Mouse (Mus musculus) liver, adult 2 months (tissue): ENCODE data around the gene Zyx. TPM values are rescaled to one million over a fixed set of nuclear protein-coding genes. Genes with fewer than 3 reads are reported as not detected.

Experiments
- DNase-seq: peaks from one replicate; pipeline ENCODE4 v3.0.0-alpha.2; 2011; ENCODE audit warnings: low read depth, low spot score; ENCODE audit errors: extremely low read depth
- H3K27ac ChIP-seq: fragments of 200-500 bp; replicated peaks from 2 replicates; pipeline ENCODE4 v1.5.1; 2012; ENCODE audit warnings: low read depth, mild to moderate bottlenecking, control low read depth, inconsistent platforms, low read length; ENCODE audit not compliant: insufficient read depth
- H3K27me3 ChIP-seq: fragments of 200-500 bp; 2 replicates; pipeline ENCODE4 v1.6.1; 2012; ENCODE audit warnings: mild to moderate bottlenecking, moderate library complexity, low read length, inconsistent platforms; ENCODE audit not compliant: control insufficient read depth, insufficient read depth
- H3K36me3 ChIP-seq: fragments of 200-500 bp; 2 replicates; pipeline ENCODE4 v1.6.1; 2012; ENCODE audit warnings: low read length, inconsistent platforms; ENCODE audit not compliant: control insufficient read depth, insufficient read depth
- H3K4me1 ChIP-seq: fragments of 200-500 bp; 2 replicates; pipeline ENCODE4 v1.6.1; 2011; ENCODE audit warnings: low read length; ENCODE audit not compliant: control insufficient read depth, insufficient read depth
- H3K4me3 ChIP-seq: fragments of 200-500 bp; 2 replicates; pipeline ENCODE4 v1.5.1; 2011; ENCODE audit warnings: low read depth, mild to moderate bottlenecking, control low read depth, low read length, moderate library complexity; ENCODE audit not compliant: insufficient read depth
- H3K79me2 ChIP-seq: fragments of 200-500 bp; 2 replicates; pipeline ENCODE4 v1.6.1; 2012; ENCODE audit warnings: inconsistent platforms, mild to moderate bottlenecking, low read length, moderate library complexity; ENCODE audit not compliant: control insufficient read depth, insufficient read depth
- H3K9ac ChIP-seq: fragments of 200-500 bp; 2 replicates; pipeline ENCODE4 v1.6.1; 2012; ENCODE audit warnings: low read depth, mild to moderate bottlenecking, control low read depth, inconsistent platforms, low read length
- CTCF ChIP-seq: fragments of 200-500 bp; IDR thresholded peaks from 2 replicates; pipeline ENCODE4 v1.5.1; 2011; ENCODE audit warnings: low read depth, low read length, control low read depth
- POLR2A ChIP-seq: fragments of 200-500 bp; IDR thresholded peaks from 2 replicates; pipeline ENCODE4 v1.6.1; 2011; ENCODE audit warnings: low read length, control low read depth; ENCODE audit not compliant: insufficient read depth; ENCODE audit errors: extremely low read depth
- WGBS: fragments of 180-500 bp; shearing (Covaris S2); methylation state at CpG from one replicate; pipeline ENCODE4 v1.1.7; 2018; 5-methylcytosine and 5-hydroxymethylcytosine counted together
- polyA plus RNA-seq: library from polyadenylated mRNA; depleted of rRNA; stranded (reverse); fragments of >200 nt; gene quantifications from 2 replicates; pipeline ENCODE4 v1.2.3, GENCODE M21; 2012
- total RNA-seq: library from RNA; depleted of rRNA; stranded (reverse); fragments of >200 nt; gene quantifications from 2 replicates; pipeline ENCODE4 v1.2.3, GENCODE M21; 2014

Zyx gene
- total and polyA plus RNA-seq, 2 experiments: 6.4 to 49.8 TPM

DNA sequence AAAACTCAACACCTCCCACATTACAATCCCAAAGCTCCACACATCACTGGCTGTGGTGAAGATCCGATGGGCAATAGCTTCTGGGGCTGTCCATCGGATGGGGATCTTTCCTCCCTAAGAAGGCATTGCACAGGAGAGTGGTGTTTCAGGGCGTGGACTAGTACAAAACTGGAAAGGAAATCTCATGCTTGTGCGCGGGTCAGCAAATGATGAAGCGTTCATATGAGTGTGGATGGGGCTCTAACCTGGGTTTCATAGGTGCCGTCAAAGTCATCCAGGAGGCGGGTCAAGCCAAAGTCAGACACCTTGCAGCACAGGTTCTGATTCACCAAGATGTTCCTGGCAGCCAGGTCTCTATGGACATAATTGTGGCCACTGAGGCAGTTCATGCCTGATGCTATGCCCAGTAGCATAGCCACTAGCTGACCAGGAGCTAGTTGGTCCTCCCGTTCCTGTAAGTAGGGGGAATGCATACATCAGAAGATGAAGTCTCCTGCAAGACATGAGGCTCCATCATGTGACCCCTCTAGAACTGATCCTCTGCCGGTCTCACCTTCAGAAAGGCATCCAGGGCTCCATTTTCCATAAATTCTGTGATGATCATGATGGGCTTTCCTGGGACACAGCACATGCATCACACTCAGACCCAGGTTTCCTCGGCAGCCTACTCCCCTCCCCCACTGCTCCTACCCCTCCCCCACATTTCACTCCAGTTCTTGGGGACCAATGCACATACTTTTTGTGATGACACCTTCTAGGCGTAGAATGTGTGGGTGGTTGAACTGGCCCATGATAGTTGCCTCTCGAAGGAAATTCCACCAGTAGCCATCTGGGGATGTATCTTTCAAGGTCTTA is 11.8 kb downstream of the Zyx start:
- no peak for DNase-seq
- Histone ChIP-seq H3K4me1 (peaks cover 9% of the 10 kb centered on the region), H3K27me3 (no peaks in the 10 kb centered on the region), H3K4me3 (no peak overlapping the region), H3K27ac (no peak overlapping the region), H3K9ac (no peak overlapping the region), H3K79me2 (no peaks in the 10 kb centered on the region), H3K36me3 (peaks cover 49% of the 10 kb centered on the region)
- TF ChIP-seq CTCF: no peak
- WGBS: 87% methylated on average over 13 of the region's 13 CpGs

DNA sequence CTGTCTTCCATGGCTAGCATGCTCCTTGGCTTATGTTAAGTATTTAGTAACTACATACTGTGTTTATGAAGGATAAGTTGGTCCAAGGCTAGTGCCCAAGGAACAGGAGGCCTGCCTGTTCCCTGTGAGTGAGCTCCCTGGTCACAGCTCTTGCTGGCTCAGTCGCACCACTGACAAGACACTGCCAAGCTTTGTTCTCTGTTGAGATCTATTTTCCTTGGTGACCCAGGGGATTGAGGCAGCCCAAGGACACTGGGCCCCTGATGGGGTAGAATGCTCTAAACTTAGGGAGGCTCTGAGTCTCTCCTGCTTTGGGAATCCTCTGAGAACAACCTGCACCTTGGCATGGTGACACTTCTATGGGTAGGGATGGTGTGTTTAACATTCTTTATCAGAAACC is 12.6 kb downstream of the Zyx start:
- H3K4me3 ChIP-seq: no peak overlapping the region
- H3K27me3 ChIP-seq: no peaks in the 10 kb centered on the region
- H3K27ac ChIP-seq: no peak overlapping the region
- H3K79me2 ChIP-seq: no peaks in the 10 kb centered on the region
- peaks cover 9% of the 10 kb centered on the region for H3K4me1 ChIP-seq
- WGBS: 81% methylated on average over 1 of the region's 1 CpGs
- no peak for DNase-seq
- peaks cover 49% of the 10 kb centered on the region for H3K36me3 ChIP-seq
- TF ChIP-seq CTCF (no peak), POLR2A (no peak)
- H3K9ac ChIP-seq: no peak overlapping the region

DNA sequence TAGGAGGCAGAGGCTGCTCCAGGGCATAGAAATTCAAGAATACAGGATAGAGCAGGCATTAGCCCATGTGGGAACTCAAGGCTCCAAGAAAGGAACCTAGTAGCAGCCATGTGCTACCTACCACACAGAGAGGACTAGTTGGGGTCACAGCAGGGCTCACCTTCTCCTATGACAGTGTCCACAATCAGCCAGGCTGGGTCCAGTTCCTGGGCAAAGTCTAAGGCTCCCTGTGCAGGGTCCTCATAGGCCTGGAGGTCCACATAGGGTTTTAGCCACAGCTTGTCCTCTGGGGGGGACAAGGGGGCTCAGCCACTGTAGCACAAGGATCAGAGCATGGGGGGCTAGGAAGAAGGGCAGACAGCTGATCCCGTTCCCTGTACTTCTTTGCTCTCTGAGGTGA is 13.1 kb downstream of the Zyx start:
- H3K4me1 ChIP-seq: peaks cover 9% of the 10 kb centered on the region
- H3K4me3 ChIP-seq: no peak overlapping the region
- H3K27ac ChIP-seq: no peak overlapping the region; the same call in 1 of the 2 replicates
- no peaks in the 10 kb centered on the region for H3K27me3 ChIP-seq
- H3K36me3 ChIP-seq: peaks cover 46% of the 10 kb centered on the region
- TF ChIP-seq CTCF (no peak), POLR2A (no peak)
- no peak for DNase-seq
- no peaks in the 10 kb centered on the region; the same call in 1 of the 2 replicates for H3K79me2 ChIP-seq
- no peak overlapping the region for H3K9ac ChIP-seq
- 100% methylated on average over 1 of the region's 1 CpGs for WGBS

DNA sequence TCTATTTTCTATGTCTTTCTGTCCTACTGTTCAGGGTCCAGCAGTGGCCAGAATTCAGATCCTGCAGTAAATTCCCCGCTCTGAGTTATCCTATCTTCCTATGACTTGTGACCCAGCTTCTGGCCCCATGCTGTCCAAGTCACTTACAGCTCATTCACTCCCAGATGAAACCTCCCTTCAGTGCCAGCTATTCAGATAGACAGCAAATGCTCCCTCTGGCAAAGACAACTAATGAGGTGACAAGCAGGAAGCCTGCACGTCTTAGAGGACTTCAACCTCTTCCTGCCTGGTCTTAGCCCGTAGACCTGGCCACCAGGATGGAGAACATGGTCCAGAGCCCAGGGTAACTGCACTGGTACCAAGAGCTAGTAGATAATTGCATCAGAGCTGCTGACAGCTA is 13.5 kb downstream of the Zyx start:
- 54% methylated on average over 3 of the region's 3 CpGs for WGBS
- H3K9ac ChIP-seq: no peak overlapping the region
- TF ChIP-seq CTCF (no peak), POLR2A (no peak)
- no peak overlapping the region for H3K27ac ChIP-seq
- H3K79me2 ChIP-seq: no peaks in the 10 kb centered on the region; the same call in 1 of the 2 replicates
- no peaks in the 10 kb centered on the region for H3K27me3 ChIP-seq
- H3K4me3 ChIP-seq: no peak overlapping the region
- no peak for DNase-seq
- H3K4me1 ChIP-seq: peaks cover 9% of the 10 kb centered on the region
- H3K36me3 ChIP-seq: peaks cover 43% of the 10 kb centered on the region

DNA sequence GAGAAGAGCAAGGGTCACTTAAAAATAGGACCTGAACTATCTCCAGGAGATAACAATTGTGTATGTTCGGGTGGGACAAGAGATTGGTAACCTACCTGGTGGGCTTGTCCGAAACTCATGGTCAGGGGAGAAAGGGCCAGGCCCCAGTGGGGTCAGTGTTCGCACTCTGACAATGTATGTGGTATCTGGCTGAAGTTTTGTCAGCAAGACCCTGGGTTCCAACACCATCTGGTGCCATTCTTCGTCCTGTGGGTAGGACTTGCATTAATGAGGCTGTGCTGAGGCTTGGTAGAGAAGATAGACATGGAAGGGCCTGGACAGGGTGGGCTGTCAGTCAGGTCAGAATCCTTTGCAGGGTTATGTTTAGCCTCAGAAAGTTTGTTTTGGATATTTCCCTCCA is 14.6 kb downstream of the Zyx start:
- Histone ChIP-seq H3K4me1 (peaks cover 9% of the 10 kb centered on the region), H3K27me3 (no peaks in the 10 kb centered on the region), H3K4me3 (no peak overlapping the region), H3K36me3 (peaks cover 42% of the 10 kb centered on the region), H3K27ac (no peak overlapping the region), H3K9ac (no peak overlapping the region), H3K79me2 (no peaks in the 10 kb centered on the region; the same call in 1 of the 2 replicates)
- no peak for TF ChIP-seq CTCF
- no peak for TF ChIP-seq POLR2A
- 92% methylated on average over 4 of the region's 4 CpGs for WGBS
- DNase-seq: no peak

DNA sequence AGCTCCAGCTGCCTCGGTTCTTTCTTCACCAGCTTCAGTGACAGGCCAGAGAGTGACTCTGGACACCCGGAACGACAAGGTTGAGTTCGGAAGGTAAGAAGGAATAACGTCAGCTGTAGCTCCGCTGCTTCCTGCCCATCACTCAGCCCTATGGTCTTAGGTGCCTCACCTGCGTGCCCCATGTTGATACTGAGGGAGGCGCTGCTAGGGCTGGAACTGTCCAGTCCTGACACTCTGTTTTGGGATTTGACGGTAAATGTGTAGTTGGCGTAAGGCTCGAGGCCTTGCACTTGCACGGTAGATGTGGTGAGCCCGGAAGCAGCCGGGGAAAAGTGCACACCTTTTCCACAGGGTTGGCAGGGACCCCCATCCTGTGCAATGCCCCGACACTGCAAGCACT is 15.2 kb downstream of the Zyx start:
- H3K9ac ChIP-seq: no peak overlapping the region
- H3K27me3 ChIP-seq: no peaks in the 10 kb centered on the region
- 94% methylated on average over 15 of the region's 15 CpGs for WGBS
- H3K36me3 ChIP-seq: peaks cover 38% of the 10 kb centered on the region
- H3K79me2 ChIP-seq: no peaks in the 10 kb centered on the region; the same call in 1 of the 2 replicates
- no peak overlapping the region for H3K27ac ChIP-seq
- peaks cover 9% of the 10 kb centered on the region for H3K4me1 ChIP-seq
- H3K4me3 ChIP-seq: no peak overlapping the region
- no peak for DNase-seq
- no peak for TF ChIP-seq CTCF
- no peak for TF ChIP-seq POLR2A
